Comparison of ENCODE assay signal across 22 mouse cellular contexts in genomic region chr16:12611106-12611505, GRCm38 (mm10).
"Had no signal": no experiment of that assay in that cellular context is flagged by ENCODE, and none has a peak within 500 bp of the region (broad histone marks: within the 10 kb centered on the region; RNA-seq: fewer than 3 reads in every experiment).

No protein-coding gene starts in this region.

- ATAC-seq: liver, embryonic 12.5 days; midbrain, embryonic 13.5 days; midbrain, embryonic 16.5 days had no signal

- H3K4me1 ChIP-seq: limb, embryonic 10.5 days; limb, embryonic 13.5 days; liver, embryonic 12.5 days; liver, embryonic 15.5 days; lung, embryonic 15.5 days; megakaryocyte, embryonic 14.5 days; midbrain, embryonic 13.5 days; neural tube, embryonic 13.5 days; stomach, embryonic 15.5 days had no signal

- H3K9ac ChIP-seq: limb, embryonic 13.5 days; liver, embryonic 12.5 days; liver, embryonic 15.5 days; lung, embryonic 15.5 days; midbrain, embryonic 13.5 days; neural tube, embryonic 13.5 days; stomach, embryonic 15.5 days had no signal

- H3K36me3 ChIP-seq: limb, embryonic 10.5 days; limb, embryonic 13.5 days; liver, embryonic 12.5 days; liver, embryonic 15.5 days; lung, embryonic 15.5 days; midbrain, embryonic 10.5 days; midbrain, embryonic 13.5 days; neural tube, embryonic 13.5 days; stomach, embryonic 15.5 days had no signal

- H3K27me3 ChIP-seq: limb, embryonic 13.5 days; liver, embryonic 12.5 days; liver, embryonic 15.5 days; lung, embryonic 15.5 days; megakaryocyte, embryonic 14.5 days; midbrain, embryonic 13.5 days; neural tube, embryonic 13.5 days; stomach, embryonic 15.5 days had no signal

- DNase-seq: kidney, postnatal 14 days; kidney, postnatal 4 days; liver; lung, adult 18-20 months; lung, postnatal 10 days; lung, postnatal 36 days; retina, postnatal 1 day; right cerebral cortex, postnatal 25 days; spleen, adult 18-20 months; thymus, postnatal 25 days had no signal

- H3K27ac ChIP-seq: limb, embryonic 10.5 days; limb, embryonic 13.5 days; liver, embryonic 12.5 days; liver, embryonic 15.5 days; lung, embryonic 15.5 days; midbrain, embryonic 10.5 days; midbrain, embryonic 13.5 days; neural tube, embryonic 13.5 days; stomach, embryonic 15.5 days had no signal

- H3K9me3 ChIP-seq: limb, embryonic 10.5 days; limb, embryonic 13.5 days; liver, embryonic 12.5 days; liver, embryonic 15.5 days; lung, embryonic 15.5 days; megakaryocyte, embryonic 14.5 days; midbrain, embryonic 10.5 days; midbrain, embryonic 13.5 days; neural tube, embryonic 13.5 days; stomach, embryonic 15.5 days had no signal

- H3K4me2 ChIP-seq: limb, embryonic 13.5 days; liver, embryonic 12.5 days; liver, embryonic 15.5 days; lung, embryonic 15.5 days; midbrain, embryonic 13.5 days; neural tube, embryonic 13.5 days; stomach, embryonic 15.5 days had no signal

- H3K4me3 ChIP-seq: limb, embryonic 10.5 days; limb, embryonic 13.5 days; liver, embryonic 12.5 days; liver, embryonic 15.5 days; lung, embryonic 15.5 days; megakaryocyte, embryonic 14.5 days; midbrain, embryonic 10.5 days; midbrain, embryonic 13.5 days; myocyte; neural tube, embryonic 13.5 days; stomach, embryonic 15.5 days had no signal
